Mouse (Mus musculus) cerebellum, adult 2 months (tissue): ENCODE results near the gene Akap2. TPM values are rescaled to one million over a fixed set of nuclear protein-coding genes. Genes with fewer than 3 reads are reported as not detected.
"Not testable (repeated sequence)": the region's sequence is repeated elsewhere in the genome, so short reads cannot be mapped to it uniquely, and the experiment has no call there.

Source experiments
- DNase-seq, 2 experiments: peaks; one replicate each; pipeline ENCODE4 v3.0.0; 2021
- H3K27ac ChIP-seq: fragments of 200-500 bp; 2 replicates; pipeline ENCODE4 v1.5.1; 2012; ENCODE audit warnings: low read length, control low read depth, inconsistent platforms; ENCODE audit not compliant: insufficient read depth
- H3K27me3 ChIP-seq: fragments of 200-500 bp; 2 replicates; pipeline ENCODE4 v1.6.1; 2012; ENCODE audit warnings: inconsistent platforms, mild to moderate bottlenecking, low read length, moderate library complexity; ENCODE audit not compliant: control insufficient read depth, insufficient read depth
- H3K4me1 ChIP-seq: fragments of 200-500 bp; 2 replicates; pipeline ENCODE4 v1.6.1; 2011; ENCODE audit warnings: low read length; ENCODE audit not compliant: control insufficient read depth, insufficient read depth
- H3K4me3 ChIP-seq: fragments of 200-500 bp; replicated peaks from 2 replicates; pipeline ENCODE3; 2011; ENCODE audit warnings: mild to moderate bottlenecking, low read depth, low read length, control low read depth; ENCODE audit not compliant: insufficient read depth
- CTCF ChIP-seq: fragments of 200-500 bp; IDR thresholded peaks from 2 replicates; pipeline ENCODE4 v1.5.1; 2011; ENCODE audit warnings: low read depth, mild to moderate bottlenecking, control low read depth, low read length, moderate library complexity, borderline replicate concordance; ENCODE audit not compliant: insufficient read depth
- POLR2A ChIP-seq: fragments of 200-500 bp; IDR thresholded peaks from 2 replicates; pipeline ENCODE4 v1.6.1; 2011; ENCODE audit warnings: low read length, control low read depth, borderline replicate concordance; ENCODE audit not compliant: insufficient read depth
- WGBS: fragments of 180-500 bp; shearing (Covaris S2); methylation state at CpG from one replicate; pipeline ENCODE4 v1.1.7; 2018; 5-methylcytosine and 5-hydroxymethylcytosine counted together
- polyA plus RNA-seq: library from polyadenylated mRNA; depleted of rRNA; stranded (reverse); fragments of >200 nt; gene quantifications from 2 replicates; pipeline ENCODE4 v1.2.3, GENCODE M21; 2012

The Akap2 gene
- polyA plus RNA-seq, 1 experiment, result 33.6 TPM

GRCm38 (mm10) chr4:57883520-57884421, 166.3 kb downstream of the Akap2 start:
- Histone ChIP-seq H3K4me1 (no peaks in the 10 kb centered on the region; the same call in 1 of the 2 replicates), H3K4me3 (no peak overlapping the region), H3K27ac (no peak overlapping the region), H3K27me3 (no peaks in the 10 kb centered on the region)
- 47% methylated on average over 7 of the region's 7 CpGs for whole genome bisulfite sequencing
- TF ChIP-seq CTCF (no peak), POLR2A (no peak)
- no peak for DNase-seq

- TF ChIP-seq CTCF (no peak), POLR2A (no peak)
- Histone ChIP-seq H3K4me3 (no peak overlapping the region), H3K27ac (no peak overlapping the region), H3K27me3 (no peaks in the 10 kb centered on the region), H3K4me1 (no peaks in the 10 kb centered on the region; the same call in 1 of the 2 replicates)
- WGBS, result 89% methylated on average over 3 of the region's 3 CpGs
- no peak for DNase-seq
Observed at GRCm38 (mm10) chr4:57884511-57884910, 167.1 kb downstream of the Akap2 start.

GRCm38 (mm10) chr4:57885186-57885585, 167.7 kb downstream of the Akap2 start:
- H3K4me1 ChIP-seq, result no peaks in the 10 kb centered on the region; the same call in 1 of the 2 replicates
- DNase-seq, result no peak
- H3K4me3 ChIP-seq, result no peak overlapping the region
- 65% methylated on average over 2 of the region's 2 CpGs for WGBS
- no peak overlapping the region for H3K27ac ChIP-seq
- no peaks in the 10 kb centered on the region for H3K27me3 ChIP-seq
- TF ChIP-seq CTCF (no peak), POLR2A (no peak)

- 48% methylated on average over 11 of the region's 11 CpGs for WGBS
- no peak for TF ChIP-seq POLR2A
- no peak for TF ChIP-seq CTCF
- no peak for DNase-seq
- H3K4me3 ChIP-seq, result no peak overlapping the region
- H3K4me1 ChIP-seq, result no peaks in the 10 kb centered on the region; the same call in 1 of the 2 replicates
- no peaks in the 10 kb centered on the region for H3K27me3 ChIP-seq
- H3K27ac ChIP-seq, result no peak overlapping the region
Observed at GRCm38 (mm10) chr4:57886066-57886887, 168.8 kb downstream of the Akap2 start.

GRCm38 (mm10) chr4:57886888-57887230, 169.4 kb downstream of the Akap2 start:
- H3K27ac ChIP-seq, result no peak overlapping the region
- no peak for TF ChIP-seq CTCF
- TF ChIP-seq POLR2A, result no peak
- WGBS, result 91% methylated on average over 3 of the region's 3 CpGs

GRCm38 (mm10) chr4:57888246-57888645, 170.8 kb downstream of the Akap2 start:
- no peak for DNase-seq
- TF ChIP-seq POLR2A (no peak), CTCF (no peak)
- 99% methylated on average over 2 of the region's 2 CpGs for WGBS

More at GRCm38 (mm10) chr4:57886888-57887230, 169.4 kb downstream of the Akap2 start:
- Histone ChIP-seq H3K27me3 (no peaks in the 10 kb centered on the region), H3K4me1 (no peaks in the 10 kb centered on the region; the same call in 1 of the 2 replicates), H3K4me3 (no peak overlapping the region)
- DNase-seq, result no peak

GRCm38 (mm10) chr4:57888978-57889377, 171.5 kb downstream of the Akap2 start:
- not testable (repeated sequence) for H3K4me3 ChIP-seq, H3K27me3 ChIP-seq, DNase-seq, H3K27ac ChIP-seq, H3K4me1 ChIP-seq
- WGBS, result 94% methylated on average over 1 of the region's 1 CpGs

More at GRCm38 (mm10) chr4:57888246-57888645, 170.8 kb downstream of the Akap2 start:
- H3K4me1 ChIP-seq, result no peaks in the 10 kb centered on the region; the same call in 1 of the 2 replicates
- no peak overlapping the region for H3K27ac ChIP-seq
- H3K4me3 ChIP-seq, result no peak overlapping the region
- H3K27me3 ChIP-seq, result no peaks in the 10 kb centered on the region

- Histone ChIP-seq H3K27me3 (no peaks in the 10 kb centered on the region), H3K4me3 (no peak overlapping the region), H3K4me1 (no peaks in the 10 kb centered on the region; the same call in 1 of the 2 replicates), H3K27ac (no peak overlapping the region)
- TF ChIP-seq CTCF (no peak), POLR2A (no peak)
- WGBS, result 92% methylated on average over 8 of the region's 8 CpGs
- no peak for DNase-seq
Observed at GRCm38 (mm10) chr4:57889773-57890172, 172.3 kb downstream of the Akap2 start.
